Mouse (Mus musculus) lung, postnatal 0 days (tissue): ENCODE measurements around the gene Set. TPM values are rescaled to one million over a fixed set of nuclear protein-coding genes. Genes with fewer than 3 reads are reported as not detected.

Experiments used
- ATAC-seq: fragments of 200-750 bp; cut with Nextera tagmentation; 2 replicates; pipeline ENCODE4 v1.8.0; 2017; ENCODE audit warnings: moderate library complexity
- DNase-seq: peaks from one replicate; pipeline ENCODE4 v3.0.0-alpha.2; 2016; ENCODE audit warnings: low spot score
- H3K27ac ChIP-seq: fragments of 300-500 bp; sonication (generic); 2 replicates; pipeline ENCODE4 v1.5.1; 2014; ENCODE audit warnings: antibody characterized with exemption, mild to moderate bottlenecking, low read length, mixed read lengths
- H3K27me3 ChIP-seq: fragments of 300-500 bp; sonication (generic); replicated peaks from 2 replicates; pipeline ENCODE4 v1.6.1; 2014; ENCODE audit warnings: low read length, mixed read lengths; ENCODE audit not compliant: insufficient read depth
- H3K36me3 ChIP-seq: fragments of 300-500 bp; sonication (generic); 2 replicates; pipeline ENCODE4 v1.6.1; 2014; ENCODE audit warnings: low read length, mixed read lengths; ENCODE audit not compliant: insufficient read depth
- H3K4me1 ChIP-seq: fragments of 300-500 bp; sonication (generic); 2 replicates; pipeline ENCODE4 v1.6.1; 2014; ENCODE audit warnings: antibody characterized with exemption, low read depth, low read length, mixed read lengths; ENCODE audit not compliant: insufficient read depth
- H3K4me2 ChIP-seq: fragments of 300-500 bp; sonication (generic); replicated peaks from 2 replicates; pipeline ENCODE4 v1.6.1; 2014; ENCODE audit warnings: low read depth, mild to moderate bottlenecking, low read length, moderate library complexity, mixed read lengths
- H3K4me3 ChIP-seq: fragments of 300-500 bp; sonication (generic); 2 replicates; pipeline ENCODE4 v1.5.1; 2014; ENCODE audit warnings: low read depth, low read length
- H3K9ac ChIP-seq: fragments of 300-500 bp; sonication (generic); replicated peaks from 2 replicates; pipeline ENCODE4 v1.6.1; 2014; ENCODE audit warnings: low read depth, mild to moderate bottlenecking
- H3K9me3 ChIP-seq: fragments of 300-500 bp; sonication (generic); 2 replicates; pipeline ENCODE4 v1.6.1; 2016; ENCODE audit warnings: low read length, mixed read lengths
- CTCF ChIP-seq: IDR thresholded peaks from 2 replicates; pipeline ENCODE4 v1.5.1; 2016; ENCODE audit warnings: antibody characterized with exemption, mild to moderate bottlenecking
- EP300 ChIP-seq: IDR thresholded peaks from 2 replicates; pipeline ENCODE4 v1.6.1; 2016; ENCODE audit warnings: antibody characterized with exemption, mild to moderate bottlenecking, control low read depth
- WGBS: fragments of 180-500 bp; shearing (Covaris S2); extraction: QIAGEN DNeasy Blood & Tissue Kit; methylation state at CpG from one replicate; pipeline ENCODE4 v1.1.7; 2014; 5-methylcytosine and 5-hydroxymethylcytosine counted together
- polyA plus RNA-seq: library from polyadenylated mRNA; unstranded; fragments of >200 nt; fragmentation: Nextera tagmentation; extraction: Ambion mirVana; gene quantifications from 2 replicates; pipeline ENCODE4 v1.2.1, GENCODE M21; 2015

Set gene
- 167 and 186 TPM in 2 replicates for polyA plus RNA-seq

DNA sequence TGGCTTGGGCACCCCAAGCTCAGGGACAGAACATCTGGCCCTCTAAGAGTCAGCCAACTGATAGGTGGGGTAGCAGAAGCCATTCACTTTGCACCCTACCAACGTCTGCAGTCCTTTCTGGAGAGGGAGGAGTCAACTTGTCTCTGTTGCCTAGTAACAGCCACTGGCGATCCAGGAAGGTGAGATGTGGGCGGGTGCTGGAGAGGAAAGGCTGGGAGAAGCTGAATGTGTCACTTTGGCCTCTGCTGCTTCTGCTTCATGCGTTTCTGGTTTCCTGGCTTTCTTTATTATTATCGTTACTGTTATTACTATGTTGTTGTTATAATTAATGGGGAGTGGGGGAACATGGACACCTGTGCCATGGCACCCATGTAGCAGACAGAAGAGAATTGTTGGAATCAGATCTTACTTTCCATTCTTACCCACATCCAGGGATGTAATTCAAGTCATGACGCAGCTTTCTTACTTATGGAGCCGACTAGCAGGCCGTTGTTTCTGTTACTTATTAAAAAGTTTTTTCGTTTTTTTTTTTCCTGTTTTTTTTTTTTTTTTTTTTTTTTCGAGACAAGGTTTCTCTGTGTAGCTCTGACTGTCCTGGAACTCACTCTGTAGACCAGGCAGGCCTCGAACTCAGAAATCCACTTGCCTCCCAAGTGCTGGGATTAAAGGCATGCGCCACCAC, at the start of gene Set:
Gene Set, plus strand, starts transcription at position 156 of the 682 bp plus-strand sequence.
- ATAC-seq (no peak), DNase-seq (peak; percentile 38)
- H3K9ac ChIP-seq: no peak within 1 kb of the TSS
- WGBS: 40% methylated on average over 12 of the region's 12 CpGs
- H3K27me3 ChIP-seq: no peaks in the 10 kb centered on the region
- H3K4me3 ChIP-seq: no peak within 1 kb of the TSS
- no peak within 1 kb of the TSS for H3K27ac ChIP-seq
- H3K9me3 ChIP-seq: no peaks in the 10 kb centered on the region
- TF ChIP-seq CTCF (no peak), EP300 (no peak)
- no peaks in the 10 kb centered on the region for H3K36me3 ChIP-seq
- 0 out of 2 replicates have a peak, but pooled peaks cover 3% of the 10 kb centered on the region for H3K4me1 ChIP-seq
- no peak within 1 kb of the TSS for H3K4me2 ChIP-seq

DNA sequence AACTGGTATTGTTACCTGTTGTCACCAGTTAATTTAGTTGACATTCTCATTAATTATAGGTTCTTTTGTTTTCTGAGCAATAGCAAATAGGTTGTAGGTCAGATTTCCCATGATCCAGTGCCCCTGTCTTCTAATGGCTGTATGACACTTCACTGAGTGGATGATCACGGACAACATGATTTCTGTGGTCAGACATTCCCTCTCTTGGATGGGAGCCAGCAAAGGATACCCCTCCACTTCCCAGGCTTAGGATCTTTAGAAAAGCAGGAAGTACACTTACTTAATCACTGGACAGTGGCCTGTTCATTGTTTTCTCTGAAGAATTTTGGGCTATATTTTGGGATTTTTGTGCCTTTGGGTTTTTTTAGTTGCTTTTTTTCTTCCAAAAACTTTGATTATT, 48.1 kb upstream of the Set start:
- peaks cover 75% of the 10 kb centered on the region for H3K36me3 ChIP-seq
- H3K9ac ChIP-seq: no peak overlapping the region
- no peak overlapping the region for H3K4me3 ChIP-seq
- TF ChIP-seq EP300: no peak
- TF ChIP-seq CTCF: no peak
- 27% methylated on average over 1 of the region's 1 CpGs for WGBS
- no peak for ATAC-seq
- H3K4me2 ChIP-seq: no peak overlapping the region
- H3K27ac ChIP-seq: no peak overlapping the region
- no peak for DNase-seq
- no peaks in the 10 kb centered on the region for H3K9me3 ChIP-seq
- H3K4me1 ChIP-seq: no peaks in the 10 kb centered on the region
- H3K27me3 ChIP-seq: no peaks in the 10 kb centered on the region

DNA sequence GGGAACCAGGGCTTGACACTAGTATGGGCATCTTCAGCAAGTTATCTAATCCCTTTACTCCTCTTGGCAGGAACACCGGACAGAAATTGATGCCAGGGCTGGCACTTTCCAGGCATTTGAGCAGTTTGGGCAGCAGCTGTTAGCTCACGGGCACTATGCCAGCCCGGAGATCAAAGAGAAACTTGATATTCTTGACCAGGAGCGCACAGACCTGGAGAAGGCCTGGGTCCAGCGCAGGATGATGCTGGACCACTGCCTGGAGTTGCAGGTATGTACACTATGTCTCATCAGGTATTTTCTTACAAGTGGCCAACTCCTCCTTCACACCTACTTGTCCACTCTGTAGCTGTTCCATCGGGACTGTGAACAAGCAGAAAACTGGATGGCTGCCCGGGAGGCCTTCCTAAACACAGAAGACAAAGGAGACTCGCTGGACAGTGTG, 46.3 kb upstream of the Set start:
- DNase-seq (peak; percentile 58), ATAC-seq (peak; percentile 75)
- Histone ChIP-seq H3K27ac (no peak overlapping the region), H3K4me2 (no peak overlapping the region), H3K4me1 (no peaks in the 10 kb centered on the region), H3K36me3 (peaks cover 78% of the 10 kb centered on the region), H3K27me3 (no peaks in the 10 kb centered on the region), H3K9me3 (no peaks in the 10 kb centered on the region), H3K9ac (no peak overlapping the region), H3K4me3 (no peak overlapping the region)
- 59% methylated on average over 8 of the region's 8 CpGs for WGBS
- TF ChIP-seq EP300 (no peak), CTCF (no peak)

DNA sequence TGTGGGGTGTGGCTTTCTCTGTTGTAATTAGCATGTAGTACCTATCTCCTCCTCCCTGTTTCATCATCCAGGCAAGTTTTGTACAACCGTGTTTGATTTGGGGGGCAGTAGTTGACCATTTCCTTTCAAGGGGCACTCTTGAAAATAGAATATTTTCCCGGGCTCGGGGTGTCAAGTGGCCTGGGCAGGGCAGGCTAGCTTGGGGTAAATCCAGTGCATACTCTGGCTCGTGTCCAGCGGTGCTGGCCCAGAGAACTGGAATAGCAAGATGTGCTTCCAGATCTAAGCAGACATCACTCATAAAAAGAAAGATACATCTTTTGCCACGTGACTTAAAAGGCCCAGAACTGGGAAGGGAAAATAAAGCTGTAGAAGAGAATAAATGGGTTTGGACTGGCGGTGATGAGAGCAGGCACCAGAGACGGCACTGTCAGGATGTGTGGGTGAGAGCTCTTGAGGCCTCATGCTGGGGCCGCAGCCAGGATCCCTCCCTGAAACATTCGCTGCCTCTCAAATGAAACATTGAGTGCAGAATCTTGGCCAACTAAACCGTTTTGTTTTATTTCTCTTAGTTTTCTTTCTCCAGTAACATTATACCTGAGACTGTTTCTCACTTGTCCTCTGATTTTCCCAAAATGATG, 42.7 kb upstream of the Set start:
- Histone ChIP-seq H3K4me1 (no peaks in the 10 kb centered on the region), H3K9me3 (no peaks in the 10 kb centered on the region), H3K9ac (no peak overlapping the region), H3K27me3 (no peaks in the 10 kb centered on the region), H3K4me2 (no peak overlapping the region), H3K36me3 (peaks cover 81% of the 10 kb centered on the region), H3K4me3 (no peak overlapping the region), H3K27ac (no peak overlapping the region)
- WGBS: 43% methylated on average over 11 of the region's 11 CpGs
- TF ChIP-seq EP300 (no peak), CTCF (no peak)
- ATAC-seq (peak; percentile 72), DNase-seq (peak; percentile 69)

DNA sequence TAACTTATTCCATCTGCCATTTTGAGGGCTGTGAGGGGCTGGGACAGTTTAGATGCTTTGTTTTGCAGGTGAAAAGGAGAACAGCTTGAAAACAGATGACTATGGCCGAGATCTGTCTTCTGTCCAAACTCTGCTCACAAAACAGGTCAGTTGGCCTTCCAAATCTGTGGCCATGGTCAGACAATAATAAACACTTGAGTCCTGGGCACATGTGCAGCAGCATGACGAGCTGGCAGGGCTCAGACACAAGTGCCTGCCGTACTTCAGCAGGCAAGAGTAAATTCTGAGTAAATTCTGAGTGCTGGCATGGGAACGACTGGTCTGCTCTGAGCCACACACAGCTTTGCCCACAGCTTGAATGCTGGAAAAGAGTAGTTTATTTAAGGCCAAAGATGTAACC, 31.7 kb upstream of the Set start:
- no peaks in the 10 kb centered on the region for H3K27me3 ChIP-seq
- H3K4me2 ChIP-seq: no peak overlapping the region
- no peaks in the 10 kb centered on the region for H3K4me1 ChIP-seq
- H3K27ac ChIP-seq: no peak overlapping the region
- no peak overlapping the region for H3K4me3 ChIP-seq
- no peaks in the 10 kb centered on the region for H3K9me3 ChIP-seq
- no peak for ATAC-seq
- DNase-seq: no peak
- no peak overlapping the region for H3K9ac ChIP-seq
- 66% methylated on average over 4 of the region's 4 CpGs for WGBS
- peaks cover 91% of the 10 kb centered on the region for H3K36me3 ChIP-seq
- TF ChIP-seq CTCF: no peak
- no peak for TF ChIP-seq EP300

DNA sequence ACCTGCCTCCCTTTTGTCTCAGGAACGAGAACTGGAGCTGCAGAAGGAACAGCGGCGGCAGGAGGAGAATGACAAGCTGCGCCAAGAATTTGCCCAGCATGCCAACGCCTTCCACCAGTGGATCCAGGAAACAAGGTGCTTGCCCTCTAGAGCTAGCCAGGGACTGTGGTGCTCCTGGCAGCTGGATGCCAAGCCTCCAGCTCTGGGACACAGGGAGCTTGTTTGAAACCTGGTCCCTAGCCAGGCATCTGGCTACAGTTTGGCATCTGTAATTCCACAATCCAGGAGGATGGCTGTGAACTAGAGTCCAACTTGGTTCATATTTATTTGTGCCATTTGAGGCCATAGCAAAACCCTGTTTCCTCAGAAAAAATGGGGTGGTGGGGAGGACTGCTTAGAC, 30.2 kb upstream of the Set start:
- no peak overlapping the region for H3K27ac ChIP-seq
- H3K4me1 ChIP-seq: no peaks in the 10 kb centered on the region
- no peak overlapping the region for H3K4me3 ChIP-seq
- H3K36me3 ChIP-seq: peaks cover 91% of the 10 kb centered on the region
- H3K27me3 ChIP-seq: no peaks in the 10 kb centered on the region
- TF ChIP-seq EP300 (no peak), CTCF (no peak)
- ATAC-seq (no peak), DNase-seq (no peak)
- WGBS: 91% methylated on average over 5 of the region's 5 CpGs
- H3K9me3 ChIP-seq: no peaks in the 10 kb centered on the region
- H3K9ac ChIP-seq: no peak overlapping the region
- no peak overlapping the region for H3K4me2 ChIP-seq
